Mouse (Mus musculus): ENCODE measurements around the gene Slc13a4.
A peak's percentile ranks its signal among the peaks of the same experiment; 100 is the strongest.

Slc13a4 gene

GRCm38 (mm10) chr6:35308037-35308436 is at the start of gene Slc13a4:
Gene Slc13a4 (minus strand): TSS chr6:35308131.
- DNase-seq (ENCODE audit: extremely low spot score, low spot score), result no peak

- DNase-seq (ENCODE audit: extremely low spot score, low spot score), result no peak
These were observed 47.4 kb upstream of the Slc13a4 start for GRCm38 (mm10) chr6:35355320-35355719.

GRCm38 (mm10) chr6:35354622-35354998 is 46.7 kb upstream of the Slc13a4 start:
- DNase-seq (ENCODE audit: extremely low spot score, low spot score), result peak; percentile 54

GRCm38 (mm10) chr6:35353846-35354621 is 46.1 kb upstream of the Slc13a4 start:
- peak; percentile 55 for DNase-seq (ENCODE audit: extremely low spot score, low spot score)

- no peak for DNase-seq (ENCODE audit: extremely low spot score, low spot score)
These were observed 45.5 kb upstream of the Slc13a4 start for GRCm38 (mm10) chr6:35353416-35353815.

GRCm38 (mm10) chr6:35352867-35353266 is 44.9 kb upstream of the Slc13a4 start:
- no peak for DNase-seq (ENCODE audit: extremely low spot score, low spot score)

GRCm38 (mm10) chr6:35351826-35352225 is 43.9 kb upstream of the Slc13a4 start:
- DNase-seq (ENCODE audit: extremely low spot score, low spot score), result no peak

GRCm38 (mm10) chr6:35349784-35350183 is 41.9 kb upstream of the Slc13a4 start:
- DNase-seq (ENCODE audit: extremely low spot score, low spot score), result no peak

- no peak for DNase-seq (ENCODE audit: extremely low spot score, low spot score)
These were observed 30.7 kb upstream of the Slc13a4 start for GRCm38 (mm10) chr6:35338640-35339039.

GRCm38 (mm10) chr6:35337836-35338235 is 29.9 kb upstream of the Slc13a4 start:
- DNase-seq (ENCODE audit: extremely low spot score, low spot score), result no peak

- DNase-seq (ENCODE audit: extremely low spot score, low spot score), result no peak
These were observed 27.5 kb upstream of the Slc13a4 start for GRCm38 (mm10) chr6:35335452-35335851.

- DNase-seq (ENCODE audit: extremely low spot score, low spot score), result no peak
These were observed 26.3 kb upstream of the Slc13a4 start for GRCm38 (mm10) chr6:35334278-35334677.

- no peak for DNase-seq (ENCODE audit: extremely low spot score, low spot score)
These were observed 25.7 kb upstream of the Slc13a4 start for GRCm38 (mm10) chr6:35333632-35334031.

- DNase-seq (ENCODE audit: extremely low spot score, low spot score), result no peak
These were observed 22.9 kb upstream of the Slc13a4 start for GRCm38 (mm10) chr6:35330834-35331233.

GRCm38 (mm10) chr6:35329956-35330355 is 22.0 kb upstream of the Slc13a4 start:
- DNase-seq (ENCODE audit: extremely low spot score, low spot score), result no peak

- no peak for DNase-seq (ENCODE audit: extremely low spot score, low spot score)
These were observed 18.2 kb upstream of the Slc13a4 start, which contains the start of gene Fam180a for GRCm38 (mm10) chr6:35326111-35326515. Gene Fam180a (minus strand): TSS chr6:35326141.

- no peak for DNase-seq (ENCODE audit: extremely low spot score, low spot score)
These were observed 16.4 kb upstream of the Slc13a4 start for GRCm38 (mm10) chr6:35324306-35324705.

GRCm38 (mm10) chr6:35323046-35323445 is 15.1 kb upstream of the Slc13a4 start:
- DNase-seq (ENCODE audit: extremely low spot score, low spot score), result no peak

- DNase-seq (ENCODE audit: extremely low spot score, low spot score), result no peak
These were observed 13.2 kb upstream of the Slc13a4 start for GRCm38 (mm10) chr6:35321105-35321504.

GRCm38 (mm10) chr6:35319850-35320249 is 11.9 kb upstream of the Slc13a4 start:
- DNase-seq (ENCODE audit: extremely low spot score, low spot score), result no peak

- DNase-seq (ENCODE audit: extremely low spot score, low spot score), result no peak
These were observed 5.6 kb upstream of the Slc13a4 start for GRCm38 (mm10) chr6:35313520-35313919.

- no peak for DNase-seq (ENCODE audit: extremely low spot score, low spot score)
These were observed 1.5 kb upstream of the Slc13a4 start for GRCm38 (mm10) chr6:35309406-35309805.

GRCm38 (mm10) chr6:35307136-35307535 is 795 bp downstream of the Slc13a4 start:
- DNase-seq (ENCODE audit: extremely low spot score, low spot score), result no peak
